Mouse (Mus musculus): ENCODE measurements around the gene Inf2.

DNA sequence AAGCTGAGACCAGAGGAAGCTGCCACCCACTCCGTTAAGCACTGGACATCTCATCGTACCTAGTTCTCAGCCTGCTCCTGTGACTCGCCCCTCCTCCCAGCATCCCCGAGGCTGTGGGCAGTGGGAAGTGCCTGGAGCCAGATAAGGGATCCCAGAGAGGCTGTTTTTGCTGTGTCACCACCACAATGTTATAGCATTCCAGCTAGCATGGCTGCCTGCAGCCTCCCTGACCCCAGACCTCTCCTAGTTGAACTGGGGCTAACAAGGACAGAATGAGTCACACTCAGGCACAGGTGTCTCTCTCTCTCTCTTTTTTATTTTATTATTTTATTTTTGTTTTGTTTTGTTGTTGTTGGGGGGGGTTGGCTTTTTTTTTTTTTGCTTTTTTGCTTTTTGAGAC, 10.6 kb downstream of the Inf2 start:
- TF ChIP-seq KAT2A (IDR thresholded peaks at IDR 0.05; ENCODE audit: insufficient replicate concordance, low read length), result no peak
- TF ChIP-seq POLR2A (IDR thresholded peaks at IDR 0.05; ENCODE audit: low read depth, low read length), result no peak
- TF ChIP-seq E2F4 (IDR thresholded peaks at IDR 0.05; ENCODE audit: insufficient replicate concordance, low read depth, low read length), result no peak
- no peak for TF ChIP-seq EP300 (IDR thresholded peaks at IDR 0.05; ENCODE audit: low read length)
- TF ChIP-seq GABPA (IDR thresholded peaks at IDR 0.05; ENCODE audit: insufficient replicate concordance, low read depth, low read length), result no peak
- TF ChIP-seq NRF1 (IDR thresholded peaks at IDR 0.05; ENCODE audit: low read depth, low read length), result no peak
- TF ChIP-seq RAD21 (IDR thresholded peaks at IDR 0.05; ENCODE audit: low read depth, low read length), result no peak
- no peak for TF ChIP-seq MAX (IDR thresholded peaks at IDR 0.05; ENCODE audit: low read length)
- no peak for TF ChIP-seq SIN3A (IDR thresholded peaks at IDR 0.05; ENCODE audit: low read length)
- no peak for TF ChIP-seq CHD1 (IDR thresholded peaks at IDR 0.05; ENCODE audit: low read depth, low read length)
- TF ChIP-seq CTCF (conservative IDR thresholded peaks at IDR 0.05 in 1 of 2, IDR thresholded peaks at IDR 0.05 in 1 of 2; ENCODE audit: low read depth in 2 of 2, low read length in 2 of 2), result no peak

Data from CH12.LX (cell line).